Mouse (Mus musculus) A20 (cell line): Measurements from ENCODE around the gene Peg10.
"Not testable (repeated sequence)": the region's sequence is repeated elsewhere in the genome, so short reads cannot be mapped to it uniquely, and the experiment has no call there.

Experiments used
- DNase-seq: peaks from one replicate; pipeline ENCODE4 v3.0.0-alpha.2; 2011; ENCODE audit warnings: low read depth, low spot score

Gene Peg10

DNA sequence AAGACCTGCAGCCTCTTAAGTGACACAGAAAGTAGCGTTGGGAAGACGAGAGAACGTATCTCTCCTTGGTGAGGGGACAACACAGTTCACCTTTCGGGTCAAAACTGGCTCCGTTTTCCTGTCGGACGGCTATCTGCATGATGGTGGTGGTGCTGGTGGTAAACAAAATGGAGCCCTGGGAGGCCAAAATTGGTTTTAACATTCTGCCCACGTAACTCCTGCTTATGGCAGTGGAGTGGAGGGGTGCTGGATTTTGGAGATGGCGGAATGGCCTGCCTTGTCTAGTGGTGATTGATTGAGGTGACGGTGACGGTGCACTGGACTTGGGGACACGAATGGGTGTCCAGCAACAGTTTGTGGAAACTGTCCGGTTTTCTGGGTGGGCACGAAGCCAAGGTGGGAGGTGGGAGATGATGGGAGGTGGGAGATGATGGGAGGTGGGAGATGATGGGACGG is 1.4 kb downstream of the Peg10 start:
- no peak for DNase-seq

DNA sequence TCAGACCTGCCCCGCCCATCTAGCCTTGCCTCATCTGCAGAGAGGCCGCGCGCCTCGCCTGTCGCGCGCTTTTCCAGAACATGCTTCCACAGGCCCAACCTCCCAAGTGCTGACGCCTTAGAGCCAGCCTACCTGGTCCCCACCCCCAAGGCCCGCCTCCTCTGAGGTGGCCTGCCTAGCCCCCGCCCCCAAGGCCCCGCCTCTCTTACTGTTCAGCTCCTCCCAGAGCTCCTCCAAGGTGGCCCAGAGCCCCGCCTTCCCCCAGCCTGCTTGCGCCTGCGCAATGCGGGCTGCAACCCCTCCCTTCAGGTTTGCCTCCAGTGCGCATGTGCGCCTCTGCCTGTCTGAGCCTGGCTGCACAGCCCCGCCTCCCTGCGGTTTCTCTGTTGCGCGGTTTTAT is 2.0 kb downstream of the Peg10 start:
- no peak for DNase-seq

DNA sequence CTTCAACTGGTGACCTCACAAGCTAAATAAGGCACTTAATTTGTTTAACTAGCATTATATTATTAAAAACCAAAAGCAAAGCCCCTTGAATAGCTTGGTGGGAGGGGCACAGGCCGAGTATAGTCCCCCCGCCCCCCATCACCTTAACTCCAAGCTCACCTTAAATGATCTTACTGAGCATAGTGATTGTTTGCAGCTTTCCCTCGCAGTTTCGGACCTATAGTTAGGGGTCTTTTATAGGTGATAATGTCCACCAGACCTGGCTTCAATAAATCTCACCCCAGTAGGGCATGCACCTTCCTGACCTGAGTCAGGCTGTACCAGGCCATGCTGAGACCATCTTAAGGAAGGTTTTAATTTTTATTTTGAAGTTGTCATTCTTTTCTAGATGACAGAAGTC is 4.2 kb downstream of the Peg10 start:
- no peak for DNase-seq

DNA sequence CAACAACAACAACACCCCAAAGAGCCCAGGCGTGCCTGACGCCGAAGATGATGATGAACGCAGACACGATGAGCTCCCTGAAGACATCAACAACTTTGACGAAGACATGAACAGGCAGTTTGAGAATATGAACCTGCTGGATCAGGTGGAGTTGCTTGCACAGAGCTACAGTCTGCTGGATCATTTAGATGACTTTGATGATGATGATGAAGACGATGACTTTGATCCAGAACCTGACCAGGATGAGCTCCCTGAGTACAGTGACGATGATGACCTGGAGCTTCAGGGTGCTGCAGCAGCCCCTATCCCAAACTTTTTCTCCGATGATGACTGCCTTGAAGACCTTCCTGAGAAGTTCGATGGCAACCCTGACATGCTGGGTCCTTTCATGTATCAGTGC is 7.2 kb downstream of the Peg10 start:
- DNase-seq: no peak

DNA sequence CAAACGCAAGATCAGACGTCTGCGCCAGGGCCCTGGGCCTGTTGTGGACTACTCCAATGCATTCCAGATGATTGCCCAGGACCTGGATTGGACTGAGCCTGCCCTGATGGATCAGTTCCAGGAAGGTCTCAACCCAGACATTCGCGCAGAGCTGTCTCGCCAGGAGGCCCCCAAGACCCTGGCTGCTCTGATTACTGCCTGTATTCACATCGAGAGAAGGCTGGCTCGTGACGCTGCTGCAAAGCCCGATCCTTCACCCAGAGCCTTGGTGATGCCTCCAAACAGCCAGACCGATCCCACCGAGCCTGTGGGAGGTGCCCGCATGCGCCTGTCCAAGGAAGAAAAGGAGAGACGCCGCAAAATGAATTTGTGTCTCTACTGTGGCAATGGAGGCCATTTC is 7.8 kb downstream of the Peg10 start:
- no peak for DNase-seq

DNA sequence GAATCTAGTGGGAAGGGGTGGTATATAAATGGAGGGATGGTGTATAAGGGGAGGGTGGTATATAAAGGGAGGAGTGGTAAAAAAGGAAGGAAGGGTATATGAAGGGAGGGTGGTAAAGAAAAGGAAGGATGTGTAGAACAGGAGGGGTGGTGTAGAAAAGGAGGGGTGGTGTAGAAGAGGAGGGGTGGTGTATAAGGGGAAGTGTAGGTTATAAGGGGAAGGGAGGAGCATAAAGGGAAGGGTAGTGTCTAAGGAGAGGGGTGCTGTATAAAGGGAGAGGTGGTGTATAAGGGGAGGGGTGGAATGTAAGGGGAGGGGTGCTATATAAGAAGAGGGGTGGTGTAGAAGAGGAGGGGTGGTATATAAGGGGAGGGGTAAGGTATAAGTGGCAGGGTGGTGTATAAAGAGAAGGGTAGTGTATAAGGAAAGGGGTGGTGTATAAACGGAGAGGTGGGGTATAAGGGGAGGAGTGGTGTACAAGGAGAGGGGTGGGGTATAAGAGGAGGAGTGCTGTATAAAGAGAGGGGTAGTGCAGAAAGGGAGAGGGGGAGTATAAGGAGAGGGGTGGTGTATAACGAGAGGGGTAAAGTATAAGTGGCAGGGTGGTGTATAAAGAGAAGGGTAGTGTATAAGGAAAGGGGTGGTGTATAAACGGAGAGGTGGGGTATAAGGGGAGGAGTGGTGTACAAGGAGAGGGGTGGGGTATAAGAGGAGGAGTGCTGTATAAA is 14.5 kb downstream of the Peg10 start:
- not testable (repeated sequence) for DNase-seq

DNA sequence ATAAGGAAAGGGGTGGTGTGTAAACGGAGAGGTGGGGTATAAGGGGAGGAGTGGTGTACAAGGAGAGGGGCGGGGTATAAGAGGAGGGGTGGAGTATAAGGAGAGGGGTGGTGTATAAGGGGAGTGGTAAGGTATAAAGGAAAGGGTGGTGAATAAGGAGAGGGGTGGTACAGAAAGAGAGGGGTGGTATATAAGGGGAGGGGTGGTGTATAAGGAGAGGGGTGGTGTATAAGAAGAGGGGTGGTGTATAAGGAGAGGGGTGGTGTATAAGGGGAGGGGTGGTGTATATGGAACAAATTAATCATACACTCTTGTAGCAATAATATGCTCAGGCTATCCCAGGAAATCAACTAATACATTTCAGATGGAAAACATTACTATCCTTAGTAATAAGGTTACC is 15.1 kb downstream of the Peg10 start:
- DNase-seq: no peak

DNA sequence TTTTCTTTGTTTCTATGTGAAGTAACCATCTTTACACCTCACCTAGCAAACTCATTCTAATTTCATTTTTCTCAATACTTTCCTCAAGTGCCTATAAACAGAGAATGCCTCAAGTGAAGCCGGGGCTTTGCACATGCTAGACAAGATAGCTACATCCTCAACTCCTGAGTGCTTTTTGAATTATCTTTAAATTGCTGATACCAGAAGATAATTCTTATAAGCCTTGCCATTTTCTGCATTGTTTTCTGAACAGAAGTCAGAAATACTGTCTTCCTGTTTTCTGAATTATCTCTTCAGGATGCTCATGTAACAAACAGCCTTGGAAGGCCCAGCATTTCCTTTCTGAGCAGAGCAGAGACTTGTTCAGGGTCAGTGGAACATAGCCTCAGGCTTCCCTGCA is 49.2 kb downstream of the Peg10 start:
- no peak for DNase-seq

DNA sequence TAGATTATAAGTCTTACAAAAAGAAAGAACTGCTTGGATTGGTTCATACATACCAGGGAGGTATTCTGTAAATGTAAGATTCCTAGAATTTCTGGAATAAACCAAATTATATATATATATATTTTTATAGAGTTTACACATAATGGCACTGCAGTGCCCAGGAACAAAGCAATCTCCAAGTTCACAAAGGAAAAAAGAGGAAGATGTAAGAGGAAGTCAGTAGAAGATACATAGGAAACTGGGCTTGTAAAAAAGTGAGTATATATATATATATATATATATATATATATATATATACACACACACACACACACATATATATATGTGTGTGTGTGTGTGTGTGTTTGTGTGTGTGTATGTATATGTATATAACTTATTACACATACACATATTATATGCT is 50.2 kb downstream of the Peg10 start:
- not testable (repeated sequence) for DNase-seq

DNA sequence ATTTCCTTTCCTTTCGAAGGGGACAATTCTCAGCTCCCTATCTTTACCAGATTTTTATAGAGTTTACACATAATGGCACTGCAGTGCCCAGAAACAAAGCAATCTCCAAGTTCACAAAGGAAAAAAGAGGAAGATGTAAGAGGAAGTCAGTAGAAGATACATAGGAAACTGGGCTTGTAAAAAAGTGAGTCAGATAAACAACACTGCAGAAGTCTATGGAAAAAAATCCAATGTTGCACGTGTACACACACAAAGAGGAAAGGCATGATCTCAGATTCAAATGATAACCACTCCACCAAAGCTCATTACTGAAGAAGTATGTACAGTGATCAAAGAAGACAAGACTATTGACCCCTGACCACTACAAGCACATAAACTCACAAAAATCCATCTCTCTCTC is 51.3 kb downstream of the Peg10 start:
- DNase-seq: no peak

DNA sequence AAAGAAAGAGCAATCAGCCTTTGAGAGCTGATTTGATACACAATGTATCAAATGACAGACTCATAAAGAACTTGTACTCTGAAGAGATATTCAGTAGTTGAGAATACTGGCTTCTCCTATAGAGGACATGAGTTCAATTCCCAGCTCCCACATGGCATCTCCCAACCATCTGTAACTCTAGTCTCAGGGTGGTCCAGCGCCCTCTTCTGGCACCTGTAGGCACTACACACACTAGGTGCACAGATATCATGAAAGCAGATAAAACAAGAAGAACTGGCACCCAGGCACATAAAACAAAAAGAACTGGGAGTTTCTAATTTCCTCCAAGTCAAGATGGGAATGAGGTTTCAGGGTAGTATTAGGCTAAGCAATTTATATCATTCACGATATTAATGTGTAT is 52.3 kb downstream of the Peg10 start:
- no peak for DNase-seq

DNA sequence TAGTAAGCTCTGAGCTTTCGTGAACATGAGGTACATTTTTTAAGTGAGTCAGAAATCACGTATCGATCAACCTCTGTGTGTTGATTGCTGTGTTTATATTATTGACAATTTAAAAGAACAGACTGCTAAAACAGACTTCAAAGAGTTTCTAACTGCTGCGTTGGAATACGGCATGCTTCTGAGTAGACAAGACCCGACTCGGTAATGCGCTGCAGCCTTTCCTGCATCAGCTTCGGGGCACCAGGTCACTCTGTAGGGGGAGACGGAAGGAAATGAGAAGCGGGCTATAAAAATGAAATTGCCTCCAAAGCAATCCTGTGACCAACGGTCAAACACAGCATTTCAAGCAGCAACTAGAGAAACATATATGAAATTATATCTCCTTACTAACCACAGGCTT is 59.9 kb downstream of the Peg10 start:
- DNase-seq: no peak
